Mouse (Mus musculus) limb, embryonic 12.5 days (tissue): ENCODE results near the gene Zfhx3. TPM values are rescaled to one million over a fixed set of nuclear protein-coding genes. Genes with fewer than 3 reads are reported as not detected.

Experiments
- ATAC-seq: fragments of 200-750 bp; cut with Nextera tagmentation; 2 replicates; pipeline ENCODE4 v1.8.0; 2017; ENCODE audit warnings: low read depth, moderate TSS enrichment; ENCODE audit not compliant: insufficient number of reproducible peaks, insufficient read depth, low FRiP score, low TSS enrichment
- H3K27ac ChIP-seq: fragments of 300-500 bp; sonication (generic); 2 replicates; pipeline ENCODE4 v1.5.1; 2016; ENCODE audit warnings: mild to moderate bottlenecking, moderate library complexity
- H3K27me3 ChIP-seq: fragments of 300-500 bp; sonication (generic); 2 replicates; pipeline ENCODE4 v1.6.1; 2016; ENCODE audit warnings: mild to moderate bottlenecking, moderate library complexity
- H3K36me3 ChIP-seq: fragments of 300-500 bp; sonication (generic); 2 replicates; pipeline ENCODE4 v1.6.1; 2016; ENCODE audit warnings: mild to moderate bottlenecking, moderate library complexity
- H3K4me1 ChIP-seq: fragments of 300-500 bp; sonication (generic); replicated peaks from 2 replicates; pipeline ENCODE4 v1.6.1; 2016
- H3K4me2 ChIP-seq: fragments of 300-500 bp; sonication (generic); 2 replicates; pipeline ENCODE4 v1.6.1; 2016; ENCODE audit warnings: mild to moderate bottlenecking, moderate library complexity
- H3K4me3 ChIP-seq: fragments of 300-500 bp; sonication (generic); replicated peaks from 2 replicates; pipeline ENCODE4 v1.5.1; 2016; ENCODE audit warnings: mild to moderate bottlenecking
- H3K9ac ChIP-seq: fragments of 300-500 bp; sonication (generic); replicated peaks from 2 replicates; pipeline ENCODE4 v1.6.1; 2016; ENCODE audit warnings: mild to moderate bottlenecking, moderate library complexity
- H3K9me3 ChIP-seq: fragments of 300-500 bp; sonication (generic); 2 replicates; pipeline ENCODE4 v1.6.1; 2016; ENCODE audit warnings: mild to moderate bottlenecking, moderate library complexity
- WGBS: fragments of 180-500 bp; shearing (Covaris S2); methylation state at CpG from one replicate; pipeline ENCODE4 v1.1.7; 2016; 5-methylcytosine and 5-hydroxymethylcytosine counted together
- polyA plus RNA-seq: library from polyadenylated mRNA; unstranded; fragments of >200 nt; fragmentation: Nextera tagmentation; extraction: Ambion mirVana; gene quantifications from 2 replicates; pipeline ENCODE4 v1.2.1, GENCODE M21; 2016

Zfhx3 gene
- polyA plus RNA-seq, 1 experiment from 2014 or later = 53.0 TPM

DNA sequence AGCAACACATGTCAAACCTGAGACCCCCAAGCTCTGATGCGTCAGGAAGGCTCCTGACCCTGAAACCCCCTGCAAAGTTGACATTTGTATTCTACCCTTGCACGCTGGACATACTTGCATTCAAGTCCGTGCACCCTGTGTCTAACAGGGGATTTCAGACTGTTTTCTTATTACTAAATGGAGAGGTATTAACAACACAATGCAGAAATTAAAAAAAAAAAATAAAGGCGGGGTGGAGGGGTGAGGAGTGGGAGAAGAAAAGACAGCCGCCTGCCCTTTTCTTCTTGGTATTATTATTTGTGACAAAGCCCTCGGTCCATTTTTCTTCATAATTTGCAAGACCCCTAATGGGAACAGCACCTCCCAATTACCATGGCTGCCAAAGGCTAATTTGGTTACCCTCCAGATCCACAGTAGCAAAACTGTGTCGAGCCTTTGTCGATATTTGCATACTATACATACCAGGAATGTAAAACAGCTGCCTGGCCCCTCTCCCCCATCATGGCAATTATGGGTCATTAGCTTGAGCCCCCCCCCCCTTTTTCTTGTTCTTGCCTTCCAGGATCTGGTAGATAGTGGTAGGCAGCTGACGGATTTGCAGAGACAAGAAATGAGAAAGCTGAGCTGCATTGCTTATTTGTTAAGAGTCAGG lies 358.6 kb downstream of the Zfhx3 start:
- Histone ChIP-seq H3K27me3 (no peaks in the 10 kb centered on the region), H3K36me3 (no peaks in the 10 kb centered on the region), H3K9ac (no peak overlapping the region), H3K9me3 (no peaks in the 10 kb centered on the region), H3K4me1 (peaks cover 5% of the 10 kb centered on the region; the same call in 1 of the 2 replicates), H3K4me2 (no peak overlapping the region), H3K27ac (no peak overlapping the region), H3K4me3 (no peak overlapping the region)
- WGBS = 80% methylated on average over 9 of the region's 9 CpGs
- no peak for ATAC-seq

DNA sequence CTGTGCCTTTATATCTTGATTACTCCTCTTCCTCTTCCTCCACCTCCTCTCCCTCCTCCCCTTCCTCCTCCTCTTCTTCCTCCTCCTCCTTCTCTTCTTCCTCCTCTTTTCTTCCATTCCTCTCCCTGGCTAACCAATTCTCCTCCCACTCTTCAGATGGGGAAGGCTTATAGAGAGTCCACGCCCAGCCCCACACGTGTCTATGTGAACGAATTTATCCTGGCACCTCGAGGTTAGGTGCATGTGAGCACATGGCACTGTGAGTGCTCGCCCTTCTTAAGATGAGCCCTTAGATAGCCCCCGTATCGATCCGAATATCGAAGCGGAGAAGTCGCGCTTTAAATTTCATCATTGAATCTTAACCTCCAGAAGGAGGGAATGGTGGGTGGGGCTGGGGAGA lies 359.2 kb downstream of the Zfhx3 start:
- Histone ChIP-seq H3K36me3 (no peaks in the 10 kb centered on the region), H3K9me3 (no peaks in the 10 kb centered on the region), H3K27ac (no peak overlapping the region), H3K4me1 (peaks cover 5% of the 10 kb centered on the region; the same call in 1 of the 2 replicates), H3K9ac (no peak overlapping the region), H3K4me3 (no peak overlapping the region), H3K4me2 (no peak overlapping the region), H3K27me3 (no peaks in the 10 kb centered on the region)
- WGBS = 90% methylated on average over 12 of the region's 12 CpGs
- no peak for ATAC-seq

DNA sequence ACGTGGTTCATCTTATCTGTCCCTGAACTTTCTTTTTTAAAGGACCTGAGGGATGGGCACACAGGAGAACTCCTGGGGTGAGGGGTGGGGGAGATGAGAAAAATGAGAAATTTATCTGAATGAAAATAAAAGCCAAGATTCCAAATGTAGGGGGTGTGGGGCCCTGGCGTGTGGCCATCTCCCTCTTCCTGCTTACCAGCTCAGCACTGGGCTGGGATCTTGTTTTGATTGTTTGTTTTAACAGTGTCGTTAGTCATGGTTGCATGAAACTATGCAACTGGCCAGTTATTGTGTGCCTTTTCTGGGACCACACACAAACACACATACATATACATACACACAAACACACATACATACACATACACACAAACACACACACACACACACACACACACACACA lies 362.9 kb downstream of the Zfhx3 start:
- ATAC-seq = no peak
- H3K4me1 ChIP-seq = peaks cover 5% of the 10 kb centered on the region; the same call in 1 of the 2 replicates
- no peaks in the 10 kb centered on the region for H3K27me3 ChIP-seq
- no peak overlapping the region for H3K4me2 ChIP-seq
- H3K36me3 ChIP-seq = no peaks in the 10 kb centered on the region
- no peak overlapping the region for H3K27ac ChIP-seq
- no peaks in the 10 kb centered on the region for H3K9me3 ChIP-seq
- no peak overlapping the region for H3K9ac ChIP-seq
- WGBS = 76% methylated on average over 3 of the region's 3 CpGs
- no peak overlapping the region for H3K4me3 ChIP-seq

- WGBS = 70% methylated on average over 14 of the region's 14 CpGs
- H3K36me3 ChIP-seq = no peaks in the 10 kb centered on the region
- no peak for ATAC-seq
- H3K4me2 ChIP-seq = no peak overlapping the region
- H3K4me3 ChIP-seq = no peak overlapping the region
- no peak overlapping the region for H3K27ac ChIP-seq
- H3K9me3 ChIP-seq = no peaks in the 10 kb centered on the region
- peaks cover 8% of the 10 kb centered on the region; the same call in 1 of the 2 replicates for H3K4me1 ChIP-seq
- no peak overlapping the region for H3K9ac ChIP-seq
- no peaks in the 10 kb centered on the region for H3K27me3 ChIP-seq
Observed at GRCm38 (mm10) chr8:108309525-108310246, 367.2 kb downstream of the Zfhx3 start.

- H3K9ac ChIP-seq = no peak overlapping the region
- H3K27ac ChIP-seq = no peak overlapping the region
- no peak overlapping the region for H3K4me3 ChIP-seq
- no peaks in the 10 kb centered on the region for H3K27me3 ChIP-seq
- H3K4me1 ChIP-seq = peaks cover 9% of the 10 kb centered on the region; the same call in 1 of the 2 replicates
- no peak overlapping the region for H3K4me2 ChIP-seq
- no peaks in the 10 kb centered on the region for H3K9me3 ChIP-seq
- H3K36me3 ChIP-seq = no peaks in the 10 kb centered on the region
- ATAC-seq = no peak
- WGBS = 35% methylated on average over 8 of the region's 8 CpGs
Observed at GRCm38 (mm10) chr8:108315046-108315445, 372.6 kb downstream of the Zfhx3 start.

DNA sequence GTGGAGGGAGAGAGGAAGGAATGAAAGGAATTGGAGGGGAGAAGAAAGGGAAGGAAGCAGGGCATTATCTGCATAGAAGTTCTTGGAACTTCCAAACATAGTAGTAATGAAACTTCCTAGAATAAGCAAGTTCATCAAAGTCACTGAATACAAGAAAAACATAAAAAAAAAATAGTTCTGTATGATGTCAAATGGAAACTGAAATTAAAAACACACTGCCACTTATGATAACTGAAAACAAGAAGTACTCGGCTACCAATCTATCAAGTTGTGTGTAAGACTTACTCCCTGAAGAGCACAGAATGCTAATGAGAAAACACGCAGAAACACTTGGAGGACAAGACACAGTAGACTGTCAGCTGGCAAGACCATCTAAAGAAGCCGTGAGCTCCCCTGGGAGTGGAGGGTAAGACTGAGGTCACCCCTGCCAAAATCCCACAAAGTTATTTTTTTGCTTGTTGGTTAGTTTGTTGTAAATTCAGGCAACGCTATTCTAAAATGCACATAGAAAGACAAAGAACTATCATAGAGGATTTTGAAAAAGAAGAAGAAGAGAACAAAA lies 375.2 kb downstream of the Zfhx3 start:
- no peak for ATAC-seq
- no peak overlapping the region for H3K4me3 ChIP-seq
- H3K27me3 ChIP-seq = no peaks in the 10 kb centered on the region
- no peak overlapping the region for H3K9ac ChIP-seq
- H3K9me3 ChIP-seq = no peaks in the 10 kb centered on the region
- H3K4me2 ChIP-seq = no peak overlapping the region
- H3K27ac ChIP-seq = no peak overlapping the region
- H3K4me1 ChIP-seq = peaks cover 9% of the 10 kb centered on the region; the same call in 1 of the 2 replicates
- 86% methylated on average over 4 of the region's 4 CpGs for WGBS
- no peaks in the 10 kb centered on the region for H3K36me3 ChIP-seq

DNA sequence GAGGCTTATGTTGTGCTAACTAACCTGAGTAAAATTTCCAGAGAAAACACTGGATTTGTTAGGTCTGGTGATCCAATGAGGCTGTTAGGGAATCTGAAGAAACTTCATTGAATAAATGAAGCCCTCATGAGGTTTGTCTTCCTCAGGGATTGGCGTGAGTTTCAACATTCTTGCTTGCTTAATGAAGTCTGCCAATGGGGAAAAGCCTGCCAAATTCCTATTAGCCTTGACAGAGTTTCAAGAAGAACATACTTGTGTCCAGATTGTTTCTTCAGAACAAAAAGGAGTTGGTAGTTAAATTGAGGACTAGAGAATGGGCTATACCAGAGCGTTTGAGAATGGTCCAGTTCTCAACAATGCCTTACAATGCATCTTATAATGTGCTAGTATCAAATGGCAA lies 385.3 kb downstream of the Zfhx3 start:
- no peaks in the 10 kb centered on the region for H3K4me1 ChIP-seq
- H3K27ac ChIP-seq = no peak overlapping the region
- WGBS = 82% methylated on average over 2 of the region's 2 CpGs
- no peak overlapping the region for H3K9ac ChIP-seq
- H3K36me3 ChIP-seq = no peaks in the 10 kb centered on the region
- no peaks in the 10 kb centered on the region for H3K27me3 ChIP-seq
- H3K4me3 ChIP-seq = no peak overlapping the region
- no peak for ATAC-seq
- H3K4me2 ChIP-seq = no peak overlapping the region
- H3K9me3 ChIP-seq = no peaks in the 10 kb centered on the region

- WGBS = 87% methylated on average over 14 of the region's 14 CpGs
- no peaks in the 10 kb centered on the region for H3K4me1 ChIP-seq
- H3K36me3 ChIP-seq = no peaks in the 10 kb centered on the region
- ATAC-seq = no peak
- no peak overlapping the region for H3K9ac ChIP-seq
- no peak overlapping the region for H3K4me2 ChIP-seq
- H3K27ac ChIP-seq = no peak overlapping the region
- H3K4me3 ChIP-seq = no peak overlapping the region
- no peaks in the 10 kb centered on the region for H3K27me3 ChIP-seq
- no peaks in the 10 kb centered on the region for H3K9me3 ChIP-seq
Observed at GRCm38 (mm10) chr8:108348352-108348751, 405.9 kb downstream of the Zfhx3 start.

- 59% methylated on average over 4 of the region's 4 CpGs for WGBS
- no peak overlapping the region for H3K27ac ChIP-seq
- no peaks in the 10 kb centered on the region for H3K27me3 ChIP-seq
- no peaks in the 10 kb centered on the region for H3K9me3 ChIP-seq
- no peaks in the 10 kb centered on the region for H3K4me1 ChIP-seq
- no peak overlapping the region for H3K4me3 ChIP-seq
- H3K36me3 ChIP-seq = no peaks in the 10 kb centered on the region
- no peak for ATAC-seq
- H3K4me2 ChIP-seq = no peak overlapping the region
- no peak overlapping the region for H3K9ac ChIP-seq
Observed at GRCm38 (mm10) chr8:108348776-108349175, 406.3 kb downstream of the Zfhx3 start.

DNA sequence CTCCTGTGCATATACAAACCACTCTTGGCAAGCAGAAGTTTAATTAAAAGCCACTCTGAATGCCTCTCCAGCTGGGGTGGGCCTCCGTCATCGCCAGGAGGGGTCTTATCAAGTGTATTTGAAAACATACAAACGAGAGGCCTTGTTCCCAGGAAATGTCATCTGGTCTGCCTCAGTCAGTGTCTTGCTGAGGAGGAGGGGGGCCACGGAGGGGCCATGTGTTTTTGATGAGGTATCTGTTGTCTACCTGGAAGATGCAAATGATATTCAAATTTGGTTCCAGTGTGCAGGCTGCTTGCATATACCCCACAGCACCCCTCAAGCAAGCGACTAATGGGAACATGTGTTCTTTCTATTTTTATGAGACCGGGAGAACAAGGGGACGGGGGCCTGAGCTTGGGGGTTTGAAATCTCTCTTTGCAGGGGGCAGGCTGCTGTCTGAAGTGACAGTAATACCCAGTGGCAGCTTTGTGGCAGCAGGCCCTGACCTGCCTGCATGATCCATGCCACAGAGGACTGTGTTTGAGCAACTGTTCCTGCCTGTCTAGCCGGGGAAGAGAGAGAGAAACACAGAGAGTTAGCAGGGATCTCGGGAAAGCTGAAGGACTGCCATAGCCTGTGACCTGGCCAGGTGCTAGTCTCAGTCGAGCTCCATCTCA lies 412.8 kb downstream of the Zfhx3 start:
- no peaks in the 10 kb centered on the region for H3K36me3 ChIP-seq
- no peak for ATAC-seq
- no peaks in the 10 kb centered on the region for H3K9me3 ChIP-seq
- H3K4me3 ChIP-seq = no peak overlapping the region
- no peaks in the 10 kb centered on the region for H3K27me3 ChIP-seq
- H3K27ac ChIP-seq = no peak overlapping the region; the same call in 1 of the 2 replicates
- WGBS = 20% methylated on average over 10 of the region's 10 CpGs
- H3K9ac ChIP-seq = no peak overlapping the region
- peaks cover 13% of the 10 kb centered on the region for H3K4me1 ChIP-seq
- no peak overlapping the region for H3K4me2 ChIP-seq

- peaks cover 14% of the 10 kb centered on the region for H3K4me1 ChIP-seq
- ATAC-seq = no peak
- WGBS = 37% methylated on average over 4 of the region's 4 CpGs
- H3K27me3 ChIP-seq = no peaks in the 10 kb centered on the region
- H3K9me3 ChIP-seq = no peaks in the 10 kb centered on the region
- H3K36me3 ChIP-seq = no peaks in the 10 kb centered on the region
- no peak overlapping the region for H3K9ac ChIP-seq
- no peak overlapping the region for H3K4me2 ChIP-seq
- H3K4me3 ChIP-seq = no peak overlapping the region
- no peak overlapping the region for H3K27ac ChIP-seq
Observed at GRCm38 (mm10) chr8:108361402-108361801, 419.0 kb downstream of the Zfhx3 start.
